Mouse (Mus musculus): Measurements from ENCODE around the gene Gm49721.
"Not testable (repeated sequence)": the region's sequence is repeated elsewhere in the genome, so short reads cannot be mapped to it uniquely, and the experiment has no call there.

GRCm38 (mm10) chr17:7030622-7031174, 52.0 kb downstream of the Gm49721 start:
- TF ChIP-seq CTCF (IDR thresholded peaks at IDR 0.05; ENCODE audit: low read depth, low read length); POLR2A (IDR thresholded peaks at IDR 0.05; ENCODE audit: insufficient read depth, low read length); EP300 (IDR thresholded peaks at IDR 0.05; ENCODE audit: insufficient read depth, low read depth, low read length): not testable (repeated sequence)

All from ES-Bruce4 (cell line).